Mouse (Mus musculus): Measurements from ENCODE around the gene 1700080E11Rik.
"Not testable (repeated sequence)": the region's sequence is repeated elsewhere in the genome, so short reads cannot be mapped to it uniquely, and the experiment has no call there.

1700080E11Rik gene

DNA sequence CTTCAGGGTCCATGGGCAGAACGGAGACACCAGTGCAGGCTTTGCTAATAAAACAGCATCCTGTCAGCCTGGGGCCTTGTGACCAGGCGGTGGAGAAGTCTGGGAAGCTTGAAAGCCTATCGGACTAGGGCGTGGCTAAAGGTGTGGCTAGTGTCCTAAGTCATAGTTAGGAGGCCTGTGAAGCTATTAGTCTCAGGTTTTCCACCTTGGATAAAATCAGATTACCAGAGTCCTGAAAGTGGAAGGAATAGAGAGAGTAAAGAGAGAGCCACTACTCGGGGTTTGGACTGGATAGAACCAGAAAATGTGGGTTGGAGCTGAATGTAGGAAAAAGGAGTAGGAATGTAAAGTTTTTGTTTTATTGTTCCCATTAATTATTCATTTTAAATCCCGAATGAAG, at the start of gene 1700080E11Rik:
Gene 1700080E11Rik (minus strand): TSS at position 101 of the 400 bp plus-strand sequence.
- no peak for DNase-seq (ENCODE audit: low spot score)

GRCm38 (mm10) chr9:105186725-105187124, 41.8 kb upstream of the 1700080E11Rik start:
- no peak for DNase-seq (ENCODE audit: low spot score)

- DNase-seq (ENCODE audit: low spot score), result no peak
These were observed 37.5 kb upstream of the 1700080E11Rik start for GRCm38 (mm10) chr9:105182392-105182791.

DNA sequence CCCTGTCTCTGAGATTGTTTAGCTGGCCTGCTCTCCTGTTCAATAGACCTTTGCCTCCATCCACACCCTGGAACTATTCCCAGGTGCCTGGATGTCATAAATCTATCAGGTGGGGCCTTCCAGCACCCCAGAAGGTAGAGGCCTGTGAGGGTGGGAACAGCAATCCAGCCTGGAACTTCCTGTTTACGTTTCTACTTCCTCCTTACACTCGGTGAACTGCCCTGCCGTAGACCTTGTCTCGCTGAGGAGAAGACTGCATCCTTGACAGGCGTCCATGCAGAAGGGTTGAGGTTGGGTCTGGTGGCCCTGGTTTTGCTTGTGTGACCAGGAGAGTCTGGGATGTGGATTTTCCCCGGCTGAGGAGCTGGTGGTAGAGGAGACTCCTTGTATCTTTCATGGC, 5.7 kb downstream of the 1700080E11Rik start:
- DNase-seq (ENCODE audit: low spot score), result no peak

GRCm38 (mm10) chr9:105136404-105136803, 8.5 kb downstream of the 1700080E11Rik start:
- DNase-seq (ENCODE audit: low spot score), result no peak

- no peak for DNase-seq (ENCODE audit: low spot score)
These were observed 10.4 kb downstream of the 1700080E11Rik start for GRCm38 (mm10) chr9:105134536-105134935.

DNA sequence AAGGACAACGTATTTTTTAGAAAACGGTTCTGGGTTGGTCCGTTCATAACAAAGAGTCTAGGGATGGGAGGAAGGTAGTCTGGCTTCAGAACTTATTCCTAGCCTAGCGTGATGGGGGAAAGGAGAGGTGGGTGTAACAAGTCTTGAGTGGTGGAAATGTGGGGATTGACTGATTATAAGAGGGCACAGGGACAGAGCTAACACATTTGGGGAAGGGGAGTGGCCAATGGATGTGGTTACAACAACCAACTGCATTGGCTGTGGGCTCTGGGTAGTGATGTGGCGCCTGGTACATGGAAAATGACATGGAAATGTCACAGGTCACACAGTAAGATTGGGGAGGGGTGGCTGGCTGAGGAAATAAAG, 12.9 kb downstream of the 1700080E11Rik start:
- no peak for DNase-seq (ENCODE audit: low spot score)

- DNase-seq (ENCODE audit: low spot score), result peak; percentile 92
These were observed 13.5 kb downstream of the 1700080E11Rik start, which contains the start of gene Nudt16 for GRCm38 (mm10) chr9:105131253-105132001. Gene Nudt16, minus strand, starts transcription at chr9:105131824.

DNA sequence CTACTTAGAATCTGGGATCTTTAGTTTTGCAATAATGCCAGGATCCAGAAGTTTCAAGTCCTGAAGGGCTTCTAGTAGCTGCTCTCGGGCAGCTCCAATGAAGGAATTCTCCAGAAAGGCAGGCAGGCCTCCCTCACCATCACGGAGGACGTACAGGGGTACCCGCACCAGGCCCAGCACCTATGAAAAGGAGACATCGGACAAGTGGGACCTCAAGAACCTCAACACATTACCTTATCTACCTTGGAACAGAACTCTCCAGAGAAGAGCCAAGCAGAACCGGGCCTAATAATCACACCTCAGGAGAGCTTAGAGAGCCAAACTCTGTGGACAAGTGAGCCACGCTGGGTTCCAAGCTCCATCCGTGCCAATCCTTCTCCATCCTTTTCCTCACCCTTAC, 14.6 kb downstream of the 1700080E11Rik start:
- DNase-seq (ENCODE audit: low spot score), result no peak

DNA sequence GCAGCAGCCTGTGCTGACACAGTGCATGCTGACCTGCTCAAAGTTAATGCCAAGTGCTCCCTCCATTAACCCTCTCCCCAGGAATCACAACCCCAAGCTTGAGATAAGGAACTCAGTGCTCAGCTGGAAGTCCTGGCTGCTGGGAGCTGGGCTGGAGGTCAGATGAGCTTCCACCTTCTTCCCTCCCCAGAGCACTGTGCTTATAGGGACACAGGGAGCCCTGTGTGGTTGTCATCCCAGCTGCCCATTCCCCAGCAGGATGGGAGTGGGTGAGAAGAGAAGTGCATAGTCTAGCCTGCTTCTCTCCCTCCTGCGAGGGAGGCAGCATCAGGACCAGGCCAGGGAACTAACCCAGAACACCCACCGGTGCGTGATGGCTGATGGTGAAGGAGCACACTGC, 19.7 kb downstream of the 1700080E11Rik start:
- DNase-seq (ENCODE audit: low spot score), result not testable (repeated sequence)

- no peak for DNase-seq (ENCODE audit: low spot score)
These were observed 41.0 kb downstream of the 1700080E11Rik start for GRCm38 (mm10) chr9:105103893-105104292.

GRCm38 (mm10) chr9:105101911-105102310, 43.0 kb downstream of the 1700080E11Rik start:
- no peak for DNase-seq (ENCODE audit: low spot score)

DNA sequence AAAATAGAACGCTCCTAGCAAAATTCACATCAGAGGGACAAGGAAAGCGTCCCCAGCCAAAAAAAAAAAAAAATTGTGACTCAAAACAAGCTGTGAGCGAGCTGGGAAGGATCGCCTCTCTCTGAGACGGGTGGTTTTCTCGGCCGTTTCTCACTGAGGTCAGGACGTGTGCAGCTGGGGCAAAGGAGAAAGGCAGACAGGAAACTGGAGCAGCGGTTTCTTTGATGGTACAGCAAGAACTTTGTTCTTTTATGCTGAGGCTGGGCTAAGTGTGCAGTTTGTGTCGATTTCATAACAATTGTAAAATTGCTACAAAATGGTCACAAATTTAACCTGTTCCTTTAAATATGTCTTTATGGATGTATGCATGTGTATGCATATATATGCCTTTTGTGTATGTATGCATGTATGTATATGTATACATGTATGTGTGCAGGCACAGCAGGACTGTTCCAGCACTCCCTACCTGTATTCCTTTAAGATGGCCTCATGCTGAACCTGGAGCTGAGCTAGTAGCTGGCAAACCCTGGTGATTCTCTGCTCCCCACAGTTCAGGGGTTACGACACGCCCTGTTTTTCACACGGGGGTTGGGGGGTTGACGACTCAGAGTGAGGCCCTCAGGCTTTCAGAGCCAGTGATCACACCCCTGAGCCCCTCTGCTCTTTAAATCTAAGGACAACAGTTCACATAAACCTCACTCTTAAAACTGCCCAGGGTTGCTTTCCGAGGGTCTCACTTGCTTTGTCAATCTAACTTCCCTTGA, 43.9 kb downstream of the 1700080E11Rik start:
- no peak for DNase-seq (ENCODE audit: low spot score)
